Mouse (Mus musculus) lung, postnatal 14 days (tissue): ENCODE measurements around the gene Ky.
A peak's percentile ranks its signal among the peaks of the same experiment; 100 is the strongest.

ENCODE experiments used
- DNase-seq: peaks from one replicate; pipeline ENCODE4 v3.0.0; 2021

The Ky gene

DNA sequence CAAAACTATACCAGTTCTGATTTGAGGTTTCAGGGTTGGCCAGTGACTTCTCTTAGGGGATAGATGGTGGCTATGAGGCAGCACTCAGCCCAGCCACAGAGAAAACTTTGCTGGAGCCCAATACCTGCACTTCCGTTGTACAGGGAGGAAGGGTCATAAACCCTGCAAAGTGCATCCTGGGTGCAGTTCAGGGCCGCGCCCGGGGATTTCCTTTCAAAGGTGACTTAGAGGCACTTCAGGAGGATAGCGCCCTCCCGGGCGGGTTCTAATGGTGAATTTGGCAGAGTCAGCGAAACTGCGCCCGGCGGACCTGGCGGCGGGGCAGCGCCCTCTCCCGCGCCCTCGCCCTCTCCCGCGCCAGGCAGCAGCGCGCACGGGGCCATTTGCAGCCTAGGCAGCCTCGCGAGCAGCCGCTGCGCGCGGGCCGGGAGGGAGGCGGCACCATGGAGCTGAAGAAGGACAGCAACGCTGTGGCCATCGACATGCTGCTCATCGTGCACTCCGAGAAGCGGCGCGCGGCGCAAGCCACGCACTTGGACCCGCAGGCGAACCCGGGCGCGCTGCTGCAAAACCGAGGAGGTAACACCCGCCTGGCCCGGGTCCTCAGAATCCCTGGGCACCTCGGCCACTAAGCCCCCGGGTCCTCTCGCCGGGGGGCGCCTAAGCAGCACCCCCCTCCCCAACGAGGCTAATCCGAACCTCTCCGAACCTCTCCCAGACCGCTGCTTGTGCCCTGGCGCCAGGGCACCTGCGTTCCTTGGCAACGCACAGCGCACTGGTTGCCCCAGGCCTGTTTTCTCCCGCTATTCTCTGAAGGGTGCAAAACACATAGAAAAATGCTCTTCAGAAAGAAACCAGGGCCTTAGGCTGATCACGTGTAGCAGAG is at the start of gene Ky:
Ky (plus strand) TSS at position 51 of the 886 bp plus-strand sequence.
- no peak for DNase-seq

DNA sequence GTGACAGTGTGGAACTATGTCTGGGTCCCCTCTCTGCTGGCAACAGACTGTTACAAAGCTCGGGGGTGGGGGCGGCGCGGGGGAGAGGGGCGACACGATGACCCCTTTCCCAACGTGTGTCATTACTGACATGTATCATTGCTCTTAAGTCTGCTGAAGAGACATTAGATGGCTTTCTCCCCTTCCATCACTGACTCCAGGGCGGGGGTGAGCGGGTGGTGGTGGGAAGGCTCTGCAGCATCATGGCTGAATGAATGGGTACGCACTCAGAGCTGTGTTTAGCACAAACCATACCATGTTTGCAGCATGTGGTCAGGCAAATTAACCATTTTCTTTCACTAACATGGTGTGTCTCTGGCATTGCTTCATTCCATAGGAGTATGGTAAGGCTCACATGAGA is 43.3 kb upstream of the Ky start:
- DNase-seq, result no peak

DNA sequence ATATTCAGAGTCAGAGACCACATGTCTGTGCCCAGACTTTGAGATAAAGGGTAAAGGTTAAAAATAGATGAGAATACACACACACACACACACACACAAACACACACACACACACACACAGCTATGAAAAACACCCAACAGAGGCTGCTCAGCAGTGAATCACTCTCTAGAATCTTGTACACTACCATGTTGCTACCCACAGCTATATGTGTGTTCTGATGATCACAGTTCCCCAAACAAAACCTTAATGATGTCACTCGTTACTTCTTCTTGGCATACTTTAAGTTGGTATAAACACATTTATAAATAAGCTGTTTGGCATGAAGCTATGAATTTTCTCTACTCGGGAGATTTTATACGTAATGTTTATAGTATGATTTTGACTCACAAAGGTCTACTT is 40.5 kb upstream of the Ky start:
- no peak for DNase-seq

DNA sequence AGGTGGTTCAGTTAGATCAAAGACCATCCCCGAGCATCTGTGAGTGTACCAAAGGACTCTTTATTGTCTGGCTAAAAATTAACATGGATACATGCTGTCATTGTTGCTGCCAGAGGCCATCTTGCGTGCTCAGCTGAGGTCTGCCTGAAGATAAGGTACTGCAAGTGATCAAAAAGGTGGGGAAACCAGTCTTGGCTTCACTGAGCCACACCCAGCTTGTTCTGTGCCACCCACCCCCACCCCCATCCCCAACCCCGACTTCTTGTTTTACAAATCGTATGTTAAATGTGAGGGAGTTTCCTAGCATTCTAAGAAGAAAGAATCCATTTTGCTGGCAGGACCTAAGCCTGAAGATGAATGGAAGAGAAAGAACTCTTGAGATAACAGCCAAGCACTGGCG is 39.8 kb upstream of the Ky start:
- DNase-seq, result no peak

DNA sequence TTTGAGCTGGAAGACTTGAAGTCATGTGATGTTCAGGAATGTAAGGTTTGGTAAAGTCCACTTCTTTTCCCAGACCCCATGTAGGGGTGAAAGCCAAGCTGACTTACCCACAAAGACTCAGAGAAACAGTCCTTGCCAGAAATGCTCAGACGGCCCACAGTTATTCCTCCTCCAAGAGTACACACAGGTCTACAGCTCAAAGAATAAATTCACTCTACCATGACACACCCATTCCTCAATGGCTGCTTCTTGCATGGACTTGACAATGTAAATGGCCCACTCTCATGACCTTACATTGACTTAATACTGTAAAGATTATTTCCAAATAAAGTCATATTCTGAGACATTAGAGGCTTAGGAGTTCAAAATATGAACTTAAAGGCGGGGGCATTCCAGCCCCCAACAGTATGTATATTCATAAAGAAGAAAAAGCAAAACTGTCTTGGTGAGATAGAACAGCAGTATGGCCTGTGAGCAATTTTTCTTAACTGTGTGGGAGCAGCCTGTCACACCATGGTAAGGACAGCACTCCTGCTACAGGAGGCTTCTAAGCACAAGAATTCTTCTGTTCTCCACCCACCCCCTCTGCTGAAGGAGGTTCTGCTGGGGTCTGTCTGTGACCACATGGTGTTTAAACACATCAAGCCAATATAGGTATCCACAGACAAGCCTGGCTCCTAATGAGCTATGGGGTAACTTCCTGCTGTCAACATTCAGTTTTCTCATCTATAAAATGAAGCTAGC is 35.3 kb upstream of the Ky start:
- no peak for DNase-seq

DNA sequence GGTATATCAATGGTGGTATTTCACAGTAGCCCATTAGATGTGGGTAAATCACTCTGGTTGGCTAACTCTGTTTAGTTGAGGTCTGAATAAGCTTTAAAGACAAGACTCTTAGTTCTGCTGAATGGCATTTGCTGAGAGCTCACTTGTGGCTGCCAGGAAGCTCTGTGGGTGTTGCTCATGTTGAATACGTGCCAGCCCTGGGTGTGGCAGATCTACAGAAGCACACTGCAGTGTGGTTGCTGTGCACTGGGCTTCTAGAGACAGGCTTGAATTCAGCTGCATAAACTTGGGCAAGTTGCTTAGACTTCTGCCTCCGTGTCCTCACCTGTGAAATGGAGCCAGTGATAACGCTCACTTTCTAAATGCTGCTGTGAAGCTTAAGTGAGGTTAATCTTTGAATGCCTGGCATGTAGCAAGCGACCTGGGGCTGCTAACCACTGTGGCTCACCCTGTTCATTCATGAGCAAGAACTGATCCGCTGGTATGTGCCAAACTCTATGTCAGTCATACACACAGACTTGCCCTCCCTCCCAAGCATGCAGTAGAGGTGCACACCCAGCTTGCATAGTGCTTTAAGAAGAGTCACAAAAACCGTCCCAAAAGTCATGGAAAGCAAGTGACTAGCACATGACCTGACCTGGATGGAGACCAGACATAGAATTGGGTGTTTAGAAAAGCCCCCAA is 27.6 kb upstream of the Ky start:
- peak; percentile 16 for DNase-seq

DNA sequence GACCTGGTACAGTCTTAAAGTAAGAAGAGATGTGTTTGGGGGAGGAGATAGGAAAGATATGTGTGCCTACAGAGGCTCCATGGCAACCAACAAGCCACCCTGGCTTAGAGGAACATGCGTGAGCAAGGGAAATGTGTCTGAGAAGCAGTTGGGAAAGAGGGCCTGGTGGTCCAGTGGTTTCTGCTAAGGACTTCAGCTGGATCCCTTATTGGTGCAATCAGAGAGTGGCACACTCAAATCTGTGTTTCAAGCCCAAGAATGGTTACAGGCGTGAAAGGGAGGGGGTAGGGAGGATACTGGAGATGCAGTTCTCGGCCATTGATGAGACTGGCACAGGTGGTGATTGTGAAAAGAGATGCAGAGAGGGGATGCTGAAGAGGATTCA is 27.1 kb upstream of the Ky start:
- no peak for DNase-seq

DNA sequence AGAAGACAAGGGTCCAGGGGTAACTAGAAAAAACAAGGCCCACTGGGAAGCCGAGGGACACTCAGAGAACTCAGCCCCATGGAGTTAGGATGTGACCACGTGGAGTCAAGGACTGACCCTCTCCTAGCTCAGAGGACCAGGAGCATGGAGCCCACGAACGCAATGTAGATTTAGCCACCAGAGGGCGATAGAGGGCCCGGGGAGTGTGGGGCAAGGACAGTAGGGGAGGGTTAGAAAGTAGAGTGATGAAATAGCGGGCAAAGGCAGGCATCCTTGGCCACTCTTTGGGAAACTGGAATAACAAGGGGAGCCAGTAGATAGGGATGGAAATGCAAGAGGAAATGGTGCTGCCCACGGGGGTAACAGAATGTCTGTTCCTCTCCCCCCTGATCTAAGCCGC is 26.5 kb upstream of the Ky start:
- peak; percentile 54 for DNase-seq

DNA sequence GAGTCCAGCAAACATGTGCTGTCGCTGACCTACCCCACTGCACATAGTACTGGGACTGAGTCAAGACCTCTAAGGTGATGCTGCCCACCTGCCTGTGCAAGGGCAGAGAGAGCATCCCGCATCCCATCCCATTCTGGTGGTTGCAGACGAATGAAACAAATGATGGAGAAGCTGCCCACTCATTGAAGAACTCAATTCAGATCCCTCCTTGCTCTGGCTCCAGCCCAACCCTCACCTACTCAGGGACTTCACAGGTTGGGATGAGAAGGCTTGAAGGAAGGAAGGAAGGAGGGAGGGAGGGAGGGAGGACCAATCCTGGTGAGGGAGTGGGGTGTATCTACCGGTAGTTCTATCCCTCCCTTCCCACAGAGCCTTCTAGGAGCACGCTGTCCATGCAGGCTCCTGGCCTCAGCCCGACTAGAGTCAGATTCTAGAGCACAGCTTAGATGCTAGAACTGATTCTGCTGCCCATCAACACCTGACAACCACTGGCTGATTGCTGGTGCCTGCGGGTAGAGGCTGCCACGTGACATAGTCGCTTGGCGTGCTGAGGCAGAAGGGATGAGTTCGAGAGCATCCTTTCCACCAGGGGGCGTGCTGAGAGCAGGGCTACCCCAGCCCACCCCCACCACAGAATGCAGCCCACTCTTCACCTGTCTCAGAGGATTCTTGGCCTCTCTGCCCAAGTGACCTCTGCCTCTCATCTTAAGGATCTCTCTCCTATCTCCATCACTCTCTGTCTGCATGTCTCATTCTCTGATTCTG is 13.3 kb upstream of the Ky start:
- no peak for DNase-seq

DNA sequence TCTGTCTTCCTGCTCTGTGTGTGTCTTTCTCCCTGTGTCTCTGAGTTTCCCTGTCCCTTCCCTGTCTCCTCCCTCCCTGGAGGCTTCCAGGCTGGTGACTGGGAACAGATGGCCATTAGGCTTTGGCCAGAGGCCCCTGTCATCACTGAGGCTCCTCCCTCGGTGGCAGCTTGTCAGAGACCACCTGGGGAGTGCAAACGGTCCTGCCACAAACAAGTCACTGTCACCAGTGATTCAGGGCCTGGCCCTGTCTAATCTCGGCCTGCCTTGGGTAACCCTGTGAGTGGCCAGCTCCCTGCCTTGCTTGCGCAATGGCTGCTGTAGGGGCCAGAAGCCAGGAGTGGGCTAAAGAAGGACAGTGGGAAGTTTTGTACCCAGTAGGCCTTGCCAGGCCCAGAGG is 12.5 kb upstream of the Ky start:
- peak; percentile 16 for DNase-seq

DNA sequence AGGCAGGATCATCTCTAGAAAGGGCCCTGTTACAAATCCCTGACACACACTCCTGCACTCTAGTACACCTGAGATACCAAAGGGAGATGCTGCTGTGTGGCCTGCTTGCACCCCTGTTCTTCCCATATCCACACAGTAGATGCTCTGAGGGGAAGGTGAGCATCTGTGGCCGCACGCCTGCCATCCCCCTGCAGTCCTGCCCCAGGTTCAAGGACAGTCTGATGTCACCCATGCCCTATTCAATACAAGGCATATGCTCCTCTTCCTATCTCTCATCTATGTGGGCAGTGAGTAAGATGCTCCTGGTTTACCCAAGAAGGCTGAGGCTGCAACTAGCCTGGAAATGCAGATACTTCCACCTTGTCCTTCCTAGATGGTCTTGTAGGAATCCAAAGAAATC is 11.6 kb upstream of the Ky start:
- DNase-seq, result no peak

DNA sequence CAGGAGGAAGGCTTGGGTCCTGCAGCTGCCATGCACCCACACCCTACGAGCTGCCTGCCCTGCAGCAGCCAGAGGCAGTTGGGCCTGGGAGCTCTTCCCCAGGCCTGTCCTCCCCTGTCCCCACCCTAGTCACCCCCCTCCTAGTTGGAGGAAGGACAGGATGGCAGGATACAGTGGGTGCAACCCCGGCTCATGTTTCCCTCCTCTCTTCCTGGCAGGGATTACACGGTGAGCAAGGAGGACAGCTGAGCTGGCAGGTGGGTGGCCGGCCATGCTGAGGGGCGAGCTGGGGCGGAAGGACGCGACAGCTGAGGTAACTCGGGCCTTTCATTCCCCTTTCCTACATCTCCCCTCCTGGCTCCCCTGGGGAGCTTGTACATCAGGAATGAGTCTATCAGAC is 11.1 kb upstream of the Ky start:
- DNase-seq, result no peak

DNA sequence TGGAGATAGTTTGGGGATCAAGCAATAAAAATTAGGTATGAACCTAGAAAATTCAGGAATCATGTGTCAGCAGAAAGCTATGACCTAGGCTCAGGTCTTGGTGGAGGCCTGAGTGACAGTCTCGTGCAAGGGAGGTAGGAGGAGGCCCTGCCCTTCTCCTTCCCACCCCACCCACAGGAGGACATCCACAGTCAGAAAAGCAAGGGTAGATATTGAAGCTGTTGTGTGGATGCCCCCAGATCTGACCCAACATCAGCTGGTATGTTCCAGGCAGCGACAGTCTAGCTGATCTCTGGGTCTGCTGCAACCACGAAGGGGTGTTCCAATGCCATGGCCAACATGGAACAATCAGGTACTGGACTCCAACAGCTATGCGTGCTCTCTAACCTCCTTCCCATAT is 10.3 kb upstream of the Ky start:
- no peak for DNase-seq

DNA sequence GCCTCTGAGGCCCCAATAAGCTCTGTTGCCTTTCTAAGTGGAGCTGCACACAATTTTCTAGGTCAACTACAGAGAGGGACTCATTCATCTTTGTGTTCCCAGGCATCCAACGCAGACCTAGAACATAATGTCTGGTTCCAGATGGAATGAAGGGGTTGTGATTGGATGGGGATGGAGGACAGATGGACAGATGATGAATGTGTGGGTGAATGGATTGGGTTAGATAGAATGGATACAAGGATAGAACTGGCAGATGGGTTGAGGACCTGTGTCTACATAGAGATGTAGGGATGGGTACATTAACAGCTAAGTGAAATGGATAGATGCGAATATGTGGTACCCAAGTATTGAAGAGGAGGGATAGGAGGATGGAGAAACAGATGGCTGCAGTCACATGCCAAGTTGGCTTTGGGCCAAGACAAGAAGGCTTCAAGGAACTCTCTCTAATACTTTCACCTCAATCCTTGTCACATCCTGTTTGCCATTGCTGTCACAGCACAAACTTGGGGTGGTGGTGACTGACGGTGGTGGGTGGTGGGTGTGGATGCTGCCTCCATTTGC is 9.0 kb upstream of the Ky start:
- no peak for DNase-seq

DNA sequence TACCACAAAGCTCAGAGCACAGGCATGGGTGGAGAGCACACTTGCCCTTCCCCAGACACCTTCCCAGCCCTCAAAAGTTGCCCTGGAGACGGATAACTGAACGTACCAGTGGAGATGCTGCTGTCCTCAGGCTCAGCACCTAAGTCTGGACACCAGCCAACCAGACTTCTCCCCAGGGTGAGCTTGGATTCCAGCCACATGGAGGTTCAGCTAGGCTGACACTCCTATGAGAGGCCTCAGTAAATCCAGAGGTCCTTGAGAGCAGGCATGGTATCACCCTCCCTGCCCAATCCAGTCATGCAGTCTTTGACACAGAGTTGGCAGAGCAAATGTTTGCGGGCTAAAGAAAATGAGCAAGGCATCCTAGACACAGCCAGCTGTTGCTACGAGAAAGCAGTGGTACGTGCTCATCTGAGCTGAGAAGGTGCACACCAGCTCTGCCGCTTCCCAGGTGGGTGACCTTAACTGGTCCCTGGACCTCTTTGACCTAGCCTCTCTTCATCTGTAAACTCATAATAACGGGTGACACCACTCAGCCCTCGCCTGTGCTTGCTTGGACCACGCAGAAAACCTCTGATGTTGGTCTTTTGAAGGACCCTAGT is 8.4 kb upstream of the Ky start:
- DNase-seq, result no peak

DNA sequence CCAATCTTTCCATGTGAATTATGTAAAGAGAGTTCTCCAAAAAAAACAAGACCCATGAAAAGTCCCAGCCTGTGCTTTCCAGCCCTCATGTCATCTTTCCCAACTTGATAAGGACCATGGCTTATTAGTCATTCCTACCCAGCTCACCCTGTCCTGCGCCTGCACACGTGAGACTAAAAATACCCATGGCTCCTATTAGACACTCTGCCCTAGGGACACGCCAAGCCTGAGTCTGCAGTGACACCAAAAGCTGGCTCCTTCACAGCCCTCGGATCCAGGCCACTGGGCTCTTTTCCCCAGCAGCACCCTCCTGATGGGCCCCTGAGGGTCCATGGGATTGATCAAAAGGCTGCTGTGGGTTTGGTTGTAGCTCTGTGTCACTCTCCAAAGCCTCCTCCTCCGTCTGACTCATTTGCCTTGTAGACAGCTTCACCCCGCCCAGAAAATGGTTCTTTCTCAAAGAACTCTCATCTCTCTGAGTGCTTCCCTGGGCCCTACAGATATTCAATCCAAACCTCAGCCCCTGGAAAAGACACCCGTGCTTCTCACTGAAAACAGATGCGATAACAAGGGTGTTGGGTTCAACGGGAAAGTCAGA is 7.6 kb upstream of the Ky start:
- no peak for DNase-seq

DNA sequence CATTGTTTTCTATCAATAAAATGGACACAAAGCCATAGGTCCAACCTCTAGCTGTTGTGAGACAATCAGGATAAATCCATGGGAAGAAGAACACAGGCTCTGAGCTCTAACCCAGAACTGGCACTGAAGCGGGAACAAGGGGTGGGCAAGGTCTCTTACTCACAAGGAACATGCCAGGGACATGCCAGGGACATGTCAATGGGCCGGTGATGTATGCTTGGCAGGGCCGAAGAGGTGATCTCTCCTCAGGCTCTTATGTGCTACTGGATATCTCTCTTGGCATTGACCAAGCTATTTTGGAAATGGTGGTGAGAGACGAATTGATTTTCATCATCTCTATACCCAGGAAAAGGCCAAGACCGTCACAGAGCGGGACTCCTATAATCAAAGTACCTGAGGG is 6.8 kb upstream of the Ky start:
- no peak for DNase-seq

DNA sequence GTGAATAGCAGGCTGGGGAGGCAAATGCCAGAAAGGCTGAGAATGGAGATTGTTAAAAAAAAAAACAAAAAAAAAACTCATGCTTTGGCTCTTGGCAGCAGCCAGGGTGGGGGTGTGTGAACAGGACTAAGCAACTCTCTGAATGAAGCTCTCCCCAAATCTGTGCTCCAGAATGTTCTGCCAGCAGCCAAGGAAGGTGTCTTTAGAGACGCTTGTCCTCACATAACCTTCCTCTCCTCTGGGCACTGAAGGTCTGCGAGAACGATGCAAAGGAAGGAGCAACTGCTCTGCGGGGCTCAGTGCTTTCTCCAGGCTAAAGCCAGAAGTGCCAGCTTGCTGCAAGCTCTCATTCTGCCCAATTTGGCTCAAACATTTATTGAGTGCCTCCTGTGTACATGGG is 6.3 kb upstream of the Ky start:
- no peak for DNase-seq

DNA sequence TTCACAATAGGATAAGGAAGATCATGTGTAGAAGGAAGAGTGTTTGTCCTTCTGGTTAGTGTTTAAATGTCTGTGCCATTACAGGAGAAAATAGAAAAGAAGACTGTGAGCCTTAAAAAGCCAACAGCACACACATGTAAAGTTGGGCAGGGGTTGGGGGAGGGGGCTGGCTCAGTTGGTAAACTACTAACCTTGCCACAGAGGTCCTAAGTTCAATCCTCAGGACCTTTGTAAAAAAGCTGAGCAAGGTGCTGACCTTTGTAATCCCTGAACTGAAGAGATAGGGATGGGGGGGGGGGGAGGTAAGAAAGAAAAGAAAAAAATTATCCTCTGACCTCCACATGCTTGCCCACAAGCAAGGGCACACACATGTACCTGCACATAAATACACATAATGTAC is 5.8 kb upstream of the Ky start:
- no peak for DNase-seq

DNA sequence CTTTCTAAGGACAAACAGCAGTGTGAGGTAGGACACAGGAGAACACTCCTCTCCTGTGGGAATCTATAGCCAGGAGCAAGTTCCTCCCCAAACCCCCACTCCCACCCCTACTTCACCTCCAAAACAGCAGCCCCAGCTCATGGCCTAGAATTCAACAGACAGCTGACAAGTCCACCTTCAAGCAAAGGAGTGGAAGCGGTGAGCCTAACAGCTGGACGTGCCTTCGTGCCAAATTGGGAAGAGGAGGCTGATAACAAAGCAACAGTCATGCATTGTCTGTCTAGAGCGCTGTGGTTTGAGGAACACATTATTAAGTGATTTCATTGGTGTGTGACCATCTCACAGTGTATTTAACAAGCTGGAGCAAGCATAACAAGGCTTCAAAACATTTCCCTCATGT is 4.4 kb upstream of the Ky start:
- no peak for DNase-seq

DNA sequence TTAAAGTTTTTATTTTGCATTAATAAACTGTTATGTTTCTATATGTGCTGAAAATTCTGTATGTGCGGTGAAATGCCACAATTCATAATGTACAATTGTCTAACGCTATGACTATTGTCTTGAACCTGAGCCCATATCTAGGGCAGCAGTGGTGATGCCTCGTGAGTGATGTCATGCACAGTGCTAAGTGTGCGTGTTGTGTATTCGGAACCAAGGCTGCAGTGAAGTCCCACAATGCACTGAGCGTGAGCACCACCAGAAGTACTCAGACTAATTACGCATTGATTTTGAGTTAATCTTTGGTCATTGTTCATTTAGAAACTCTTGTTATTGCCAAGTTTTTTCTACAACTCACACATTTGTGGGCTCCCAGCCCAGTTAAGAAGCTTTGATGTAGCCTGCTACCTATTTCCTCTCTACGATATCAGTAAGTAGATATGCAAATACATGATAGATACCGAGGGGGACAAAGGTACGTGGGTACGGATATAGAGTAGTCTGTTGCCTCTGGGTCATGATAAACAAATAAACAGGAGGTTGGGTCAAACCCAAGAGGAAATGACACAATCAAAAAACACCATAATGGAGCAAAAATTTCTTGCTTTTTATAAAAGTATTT is 3.4 kb upstream of the Ky start:
- DNase-seq, result no peak
